Mouse (Mus musculus) right cerebral cortex, postnatal 10 days (tissue): ENCODE results near the gene Ankrd12.
"Not testable (repeated sequence)": the region's sequence is repeated elsewhere in the genome, so short reads cannot be mapped to it uniquely, and the experiment has no call there.

Source experiments
- DNase-seq, 2 experiments: peaks; one replicate each; pipeline ENCODE4 v3.0.0; 2021; ENCODE audit warnings: low spot score in 2 of 2

Gene Ankrd12

GRCm38 (mm10) chr17:66084486-66084885 lies 7.6 kb upstream of the Ankrd12 start:
- no peak for DNase-seq

DNA sequence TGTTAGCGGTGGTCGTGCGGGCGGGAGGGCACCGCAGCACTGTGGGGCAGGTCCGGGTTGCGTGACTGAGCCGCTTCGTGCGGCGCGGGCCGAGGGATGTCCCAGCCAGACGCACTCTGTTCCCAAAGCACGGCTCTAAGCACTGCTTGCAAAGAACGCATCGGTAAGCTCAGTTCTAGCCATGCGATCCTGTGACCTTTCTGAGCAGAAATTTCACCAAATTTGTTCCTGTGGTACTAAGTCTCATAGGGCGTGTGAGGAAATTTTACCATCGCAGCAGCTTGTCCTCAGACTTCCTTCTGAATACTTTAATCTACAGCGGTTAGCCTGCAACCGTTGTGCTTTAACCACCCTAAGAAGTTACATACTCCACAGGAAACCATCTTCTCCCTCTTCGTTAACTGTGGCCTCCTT lies 555 bp upstream of the Ankrd12 start:
- DNase-seq: peak in 1 of 2 experiments; percentile 12

- peak; percentile 56 to 65 for DNase-seq
These were observed 538 bp downstream of the Ankrd12 start for GRCm38 (mm10) chr17:66076174-66076927.

- no peak for DNase-seq
These were observed 1.1 kb downstream of the Ankrd12 start for GRCm38 (mm10) chr17:66075827-66076173.

GRCm38 (mm10) chr17:66073971-66074370 lies 2.9 kb downstream of the Ankrd12 start:
- no peak for DNase-seq

DNA sequence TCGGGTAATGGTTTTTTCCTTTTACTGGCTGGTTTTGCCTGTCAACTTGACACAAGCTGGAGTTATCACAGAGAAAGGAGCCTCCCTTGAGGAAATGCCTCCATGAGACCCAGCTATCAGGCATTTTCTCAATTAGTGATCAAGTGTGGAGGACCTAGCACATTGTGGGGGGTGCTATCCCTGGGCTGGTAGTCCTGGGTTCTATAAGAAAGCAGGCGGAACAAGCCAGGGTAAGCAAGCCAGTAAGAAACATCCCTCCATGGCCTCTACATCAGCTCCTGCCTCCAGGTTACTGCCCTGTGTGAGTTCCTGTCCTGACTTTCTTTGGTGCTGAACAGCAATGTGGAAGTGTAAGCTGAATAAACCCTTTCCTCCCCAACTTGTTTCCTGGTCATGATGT lies 7.9 kb downstream of the Ankrd12 start:
- DNase-seq: not testable (repeated sequence)

DNA sequence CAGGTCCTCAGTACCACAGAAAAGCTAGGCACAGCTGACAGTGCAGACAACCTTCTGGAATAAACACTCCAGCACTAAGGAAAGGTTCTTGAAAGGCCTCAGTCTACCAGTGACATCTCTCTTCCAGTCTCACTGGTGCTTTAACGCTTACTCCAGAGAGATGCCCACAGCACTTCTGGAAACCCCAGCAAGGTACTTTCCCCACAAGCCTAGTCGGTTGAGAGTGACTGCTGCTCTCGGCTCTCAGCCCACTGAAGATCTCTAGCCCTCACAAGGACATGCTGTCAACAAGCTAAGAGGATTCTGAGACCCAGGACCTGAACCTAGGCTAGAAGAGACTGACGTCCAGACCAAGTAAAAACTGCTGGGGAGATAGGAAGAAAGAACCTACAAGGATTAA lies 11.8 kb downstream of the Ankrd12 start:
- no peak for DNase-seq

GRCm38 (mm10) chr17:66061241-66061938 lies 15.5 kb downstream of the Ankrd12 start:
- DNase-seq: no peak

DNA sequence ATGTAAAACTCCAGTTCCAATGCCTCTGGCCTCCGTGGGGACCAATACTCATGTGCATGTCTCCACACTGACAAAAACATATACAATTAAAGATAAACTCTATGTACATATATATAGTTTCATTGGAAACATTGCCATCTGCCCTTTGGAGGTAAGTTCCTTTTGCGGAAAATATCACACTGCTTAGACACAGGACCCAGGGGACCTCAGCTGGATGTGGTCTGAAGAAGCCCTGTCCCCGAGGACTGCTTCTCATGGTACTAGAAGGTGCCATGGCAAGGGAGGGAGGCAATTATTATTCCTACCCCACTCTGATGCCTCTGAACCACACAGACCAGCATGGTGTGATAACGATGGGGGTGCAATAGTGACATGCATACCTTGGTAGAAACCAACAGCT lies 18.7 kb downstream of the Ankrd12 start:
- DNase-seq: no peak

- DNase-seq: no peak
These were observed 19.7 kb downstream of the Ankrd12 start for GRCm38 (mm10) chr17:66057145-66057544.

DNA sequence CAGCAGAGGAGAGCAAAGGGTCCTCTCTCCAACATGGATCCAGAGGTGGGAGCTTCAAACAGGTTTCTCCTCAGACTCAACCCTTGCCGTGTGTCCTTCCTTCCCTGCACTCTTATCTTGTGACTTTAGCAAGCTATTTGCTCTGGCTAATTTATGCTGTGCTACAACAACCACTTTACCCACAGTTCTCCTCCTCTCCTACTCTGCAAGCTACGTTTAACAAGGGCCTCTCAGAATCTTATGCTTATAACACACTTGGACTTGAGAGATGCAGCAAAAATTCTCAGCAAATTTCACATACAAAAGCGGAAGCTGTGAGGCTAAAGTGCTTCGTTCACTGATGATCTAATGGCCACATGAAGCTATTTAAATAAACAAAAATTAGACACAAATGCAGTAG lies 23.5 kb downstream of the Ankrd12 start:
- no peak for DNase-seq

GRCm38 (mm10) chr17:66048795-66049194 lies 28.1 kb downstream of the Ankrd12 start:
- no peak for DNase-seq

DNA sequence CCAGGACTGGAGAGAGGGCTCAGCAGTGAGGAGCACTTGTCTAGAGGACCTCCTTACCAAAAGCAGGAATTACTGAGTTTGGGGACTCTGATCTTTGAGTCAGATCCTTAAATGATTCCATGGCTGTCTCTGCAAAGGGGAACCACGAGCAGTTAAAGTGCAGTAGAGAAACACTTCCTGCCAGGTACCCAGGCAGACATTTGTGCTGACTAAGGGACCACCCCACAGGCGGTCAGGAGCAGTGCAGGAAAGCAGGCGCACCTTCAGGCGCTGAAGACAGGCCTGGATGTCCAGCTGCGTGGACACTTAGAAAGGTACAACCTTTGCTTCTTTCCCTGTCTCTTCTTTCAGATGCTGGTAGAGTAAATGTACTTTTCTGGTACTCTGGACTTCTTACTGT lies 28.7 kb downstream of the Ankrd12 start:
- no peak for DNase-seq

DNA sequence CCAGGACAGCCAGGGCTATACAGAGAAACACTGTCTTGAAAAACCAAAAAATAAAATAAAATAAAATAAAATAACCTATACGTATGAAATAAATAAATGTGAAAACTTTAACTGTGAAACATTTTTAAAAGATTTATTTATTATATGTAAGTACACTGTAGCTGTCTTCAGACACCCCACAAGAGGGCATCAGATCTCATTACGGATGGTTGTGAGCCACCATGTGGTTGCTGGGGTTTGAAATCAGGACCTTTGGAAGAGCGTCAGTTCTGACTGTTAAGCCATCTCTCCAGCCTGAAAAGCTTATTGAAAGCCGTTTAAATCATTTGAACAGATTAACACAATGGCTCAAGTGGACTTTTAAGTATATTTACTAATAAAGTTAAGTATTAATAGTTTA lies 33.2 kb downstream of the Ankrd12 start:
- not testable (repeated sequence) for DNase-seq

DNA sequence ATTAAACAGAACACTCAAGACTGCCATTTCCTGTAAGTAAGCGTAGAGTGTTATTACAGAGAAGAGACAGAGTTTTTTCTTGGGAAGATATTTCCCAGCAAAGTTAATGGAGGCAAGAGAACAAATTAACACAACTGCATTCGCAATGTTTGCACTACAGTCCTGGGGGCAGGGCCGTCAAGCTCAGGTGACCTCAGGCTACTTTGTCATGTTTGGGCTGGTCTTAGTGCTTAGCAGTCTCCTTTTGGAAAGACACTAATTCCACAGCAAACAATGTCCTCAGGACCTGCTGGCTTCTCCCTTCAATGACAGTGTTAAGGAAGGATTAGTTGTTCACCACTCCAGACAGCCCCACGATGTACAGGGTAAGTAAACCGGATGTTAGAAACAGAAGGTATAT lies 35.9 kb downstream of the Ankrd12 start:
- no peak for DNase-seq

- DNase-seq: no peak
These were observed 43.6 kb downstream of the Ankrd12 start for GRCm38 (mm10) chr17:66033239-66033638.

- no peak for DNase-seq
These were observed 44.9 kb downstream of the Ankrd12 start for GRCm38 (mm10) chr17:66031991-66032390.

DNA sequence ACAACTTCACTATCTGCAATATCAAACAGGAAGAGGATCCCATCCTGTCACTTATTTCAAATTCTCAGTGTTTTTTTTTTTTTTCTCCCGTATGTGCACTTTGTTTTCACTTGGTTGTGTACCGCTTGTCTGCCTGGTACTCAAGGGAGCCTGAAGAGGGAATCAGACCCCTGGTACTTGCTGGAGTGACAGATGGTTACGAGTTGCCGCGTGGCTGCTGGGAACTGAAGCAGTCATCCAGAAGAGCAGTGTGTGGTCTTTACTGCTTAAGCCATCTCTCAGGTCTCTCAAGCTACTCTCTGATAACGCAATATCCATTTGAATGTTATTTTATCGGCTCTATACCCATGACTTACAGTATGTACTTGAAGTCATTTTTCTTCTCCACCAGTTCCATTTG lies 52.7 kb downstream of the Ankrd12 start:
- no peak for DNase-seq

DNA sequence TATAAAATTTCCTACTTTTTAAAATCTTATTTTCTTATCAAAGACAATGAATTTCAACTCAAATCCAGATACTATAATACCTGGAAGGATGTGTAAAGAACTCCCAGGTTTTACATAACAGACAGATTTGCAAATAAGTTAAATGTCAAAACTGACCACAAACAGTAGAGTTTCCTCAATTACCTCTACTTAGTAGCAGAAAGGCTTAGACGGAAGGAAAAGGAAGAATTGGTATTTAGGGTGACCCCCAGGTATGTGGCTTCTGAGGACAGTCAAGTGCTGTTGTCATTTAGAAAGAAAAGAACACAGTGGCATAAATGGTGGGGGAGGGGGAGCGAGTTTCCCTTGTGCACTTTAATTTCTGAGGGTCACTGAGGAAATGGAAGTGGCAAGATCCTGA lies 65.1 kb downstream of the Ankrd12 start:
- DNase-seq: no peak

GRCm38 (mm10) chr17:66007892-66008291 lies 69.0 kb downstream of the Ankrd12 start:
- DNase-seq: no peak

- DNase-seq: no peak
These were observed 69.4 kb downstream of the Ankrd12 start for GRCm38 (mm10) chr17:66007473-66007872.

DNA sequence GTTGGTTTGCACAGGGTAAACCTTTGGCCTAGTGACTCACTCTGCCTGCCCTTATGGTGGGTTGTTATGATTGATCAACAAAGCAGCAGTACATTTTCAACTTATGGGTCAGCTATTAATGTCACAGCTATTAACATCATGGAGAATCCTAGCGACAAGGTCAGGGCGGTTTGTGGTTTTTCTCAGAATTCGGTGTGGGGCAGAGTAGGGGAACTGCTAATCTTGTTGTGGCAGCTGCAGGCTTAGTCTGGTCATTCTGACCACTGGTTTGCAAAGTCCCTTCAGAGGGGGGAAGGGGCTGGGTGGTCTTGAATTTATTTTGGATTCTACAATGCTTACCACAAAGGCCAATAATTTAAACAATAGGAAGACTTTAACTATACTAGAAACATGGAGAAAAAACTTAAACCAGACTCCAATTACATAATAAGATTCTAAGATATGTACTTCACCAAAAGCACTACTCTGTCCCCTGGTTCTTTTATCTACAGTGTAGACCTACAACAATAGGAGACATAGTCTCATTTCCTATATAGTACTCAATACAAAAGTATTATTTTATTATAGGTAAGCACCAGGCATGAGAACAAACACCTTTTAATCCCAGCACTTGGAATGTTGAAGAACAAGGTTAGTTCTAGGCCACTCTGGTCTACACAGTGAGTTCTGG lies 88.6 kb downstream of the Ankrd12 start:
- DNase-seq: no peak

DNA sequence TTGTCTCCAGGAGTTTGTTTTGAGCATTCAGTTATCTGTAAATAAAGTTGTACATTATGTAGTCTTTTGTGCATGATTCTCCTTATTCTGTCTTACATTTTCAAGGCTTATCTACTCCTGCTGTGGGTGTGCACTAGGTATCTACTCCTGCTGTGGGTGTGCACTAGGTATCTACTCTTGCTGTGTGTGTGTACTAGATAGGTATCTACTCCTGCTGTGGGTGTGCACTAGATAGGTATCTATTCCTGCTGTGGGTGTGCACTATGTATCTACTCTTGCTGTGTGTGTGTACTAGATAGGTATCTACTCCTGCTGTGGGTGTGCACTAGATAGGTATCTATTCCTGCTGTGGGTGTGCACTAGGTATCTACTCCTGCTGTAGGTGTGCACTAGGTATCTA lies 100.2 kb downstream of the Ankrd12 start:
- not testable (repeated sequence) for DNase-seq
